Mouse (Mus musculus): ENCODE measurements around the gene Rgs7bp. TPM values are rescaled to one million over a fixed set of nuclear protein-coding genes. Genes with fewer than 3 reads are reported as not detected.

Rgs7bp gene
- total RNA-seq (2015; ENCODE audit: low replicate concordance) (not detected in 2 replicates), total RNA-seq (2017; ENCODE audit: low replicate concordance) (0.17 and 0.42 TPM in 2 replicates)

DNA sequence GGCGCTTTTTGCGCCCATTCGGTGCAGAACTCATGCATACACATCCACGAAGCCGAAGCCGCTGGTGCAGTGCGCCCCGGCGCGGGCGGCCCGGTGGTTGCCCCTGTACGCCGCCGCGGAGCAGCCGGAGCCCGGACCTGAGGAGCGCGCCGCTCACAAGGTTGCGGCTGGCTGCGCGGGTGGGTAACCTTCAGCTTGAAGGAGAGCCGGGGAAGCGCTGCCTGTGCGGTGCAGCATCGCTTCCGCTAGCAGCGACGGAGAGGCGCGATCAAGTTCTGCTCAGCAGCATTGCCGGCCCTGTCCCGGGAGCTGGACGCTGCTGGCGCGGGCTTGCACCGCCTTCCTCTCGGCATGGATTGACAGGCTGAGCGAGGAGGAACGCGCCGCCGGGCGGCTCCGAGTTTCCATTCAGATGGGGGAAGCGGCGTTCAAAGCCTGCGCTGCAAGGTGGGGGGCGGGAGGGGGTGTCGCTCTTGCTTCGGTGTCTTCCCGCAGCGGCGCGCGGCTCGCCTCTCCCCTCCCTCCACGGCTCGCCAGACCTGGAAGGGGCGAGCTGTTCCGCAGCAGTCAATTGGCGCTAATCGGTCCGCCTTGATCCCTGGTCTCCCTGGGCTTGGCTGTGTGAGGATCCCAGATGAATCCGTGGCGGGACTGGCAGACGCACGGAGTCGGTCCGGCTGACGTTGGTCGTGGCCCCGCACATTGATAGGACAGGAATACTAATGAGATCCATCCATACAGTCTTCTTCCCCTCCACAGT, at the start of gene Rgs7bp:
Gene Rgs7bp, minus strand, starts transcription at position 750 of the 760 bp plus-strand sequence.
- no peak for ATAC-seq (replicated peaks; ENCODE audit: low FRiP score, poor library complexity, severe bottlenecking)

- no peak for ATAC-seq (replicated peaks; ENCODE audit: low FRiP score, poor library complexity, severe bottlenecking)
Measured at GRCm38 (mm10) chr13:105104385-105104784, 49.7 kb upstream of the Rgs7bp start.

GRCm38 (mm10) chr13:105100705-105101104, 46.0 kb upstream of the Rgs7bp start:
- ATAC-seq (replicated peaks; ENCODE audit: low FRiP score, poor library complexity, severe bottlenecking): no peak

- no peak for ATAC-seq (replicated peaks; ENCODE audit: low FRiP score, poor library complexity, severe bottlenecking)
Measured at GRCm38 (mm10) chr13:105096316-105096715, 41.6 kb upstream of the Rgs7bp start.

- ATAC-seq (replicated peaks; ENCODE audit: low FRiP score, poor library complexity, severe bottlenecking): no peak
Measured at GRCm38 (mm10) chr13:105089276-105089675, 34.5 kb upstream of the Rgs7bp start.

GRCm38 (mm10) chr13:105081862-105082261, 27.1 kb upstream of the Rgs7bp start, which contains the start of gene 4933425L06Rik:
Gene 4933425L06Rik, plus strand, starts transcription at chr13:105082122.
- ATAC-seq (replicated peaks; ENCODE audit: low FRiP score, poor library complexity, severe bottlenecking): no peak

- ATAC-seq (replicated peaks; ENCODE audit: low FRiP score, poor library complexity, severe bottlenecking): no peak
Measured at GRCm38 (mm10) chr13:105066890-105067845, 12.4 kb upstream of the Rgs7bp start.

- no peak for ATAC-seq (replicated peaks; ENCODE audit: low FRiP score, poor library complexity, severe bottlenecking)
Measured at GRCm38 (mm10) chr13:105066119-105066518, 11.4 kb upstream of the Rgs7bp start.

DNA sequence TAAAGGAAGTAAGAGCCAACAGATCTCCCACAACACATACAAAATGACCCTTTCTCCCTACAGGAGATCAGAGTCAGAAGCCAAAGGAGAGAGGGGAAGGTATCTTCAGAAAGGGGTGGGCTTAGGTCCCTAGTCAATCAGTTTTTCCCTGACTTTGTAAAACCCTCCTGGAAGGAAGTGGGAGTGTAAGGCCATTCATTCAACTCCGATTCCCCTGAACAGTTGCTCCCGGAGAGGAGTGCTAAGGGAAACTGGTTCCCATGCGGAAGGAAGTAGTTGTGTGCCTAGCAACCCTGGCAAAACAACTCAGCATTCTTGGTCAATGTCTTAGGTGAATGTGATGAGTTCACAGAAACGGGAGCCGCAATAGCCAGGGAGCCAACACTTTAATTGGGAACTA, 644 bp upstream of the Rgs7bp start:
- no peak for ATAC-seq (replicated peaks; ENCODE audit: low FRiP score, poor library complexity, severe bottlenecking)

DNA sequence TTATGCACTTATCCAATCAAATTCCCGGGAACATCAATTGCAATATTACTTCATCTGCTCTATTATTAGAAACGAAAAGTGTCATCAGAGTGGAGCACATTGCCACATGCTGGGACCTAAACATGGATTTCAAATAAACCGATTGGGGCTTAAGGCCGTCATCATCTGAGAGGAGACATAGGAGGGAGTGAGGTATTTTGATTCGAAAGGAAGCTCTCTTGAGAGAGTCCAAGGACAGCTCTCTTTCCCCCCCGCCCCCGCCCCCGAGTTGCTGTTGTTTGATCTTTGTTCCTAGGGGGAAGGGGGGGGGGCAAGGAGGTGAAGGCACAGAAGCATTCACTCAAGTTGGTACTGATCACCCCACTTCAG, 195 bp upstream of the Rgs7bp start:
- no peak for ATAC-seq (replicated peaks; ENCODE audit: low FRiP score, poor library complexity, severe bottlenecking)

DNA sequence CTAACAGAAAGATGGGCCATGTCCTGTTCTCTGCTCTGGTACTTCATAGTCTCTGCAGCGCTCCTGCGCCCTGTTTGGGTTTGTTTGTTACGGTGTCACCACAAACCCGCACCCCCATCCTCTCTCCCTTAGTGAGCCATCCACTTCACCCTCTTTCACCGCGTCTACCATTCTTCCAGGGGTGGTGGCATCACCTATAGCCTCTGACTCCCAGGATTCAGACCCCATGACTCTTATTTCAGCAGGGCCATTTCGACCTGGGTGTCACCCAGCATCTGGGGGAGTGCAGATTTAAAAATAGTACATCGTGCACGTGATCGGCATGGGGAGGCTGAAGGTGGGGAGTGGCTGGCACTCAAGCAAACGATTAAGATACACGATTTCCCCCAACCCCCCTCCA, 1.1 kb downstream of the Rgs7bp start:
- ATAC-seq (replicated peaks; ENCODE audit: low FRiP score, poor library complexity, severe bottlenecking): no peak

DNA sequence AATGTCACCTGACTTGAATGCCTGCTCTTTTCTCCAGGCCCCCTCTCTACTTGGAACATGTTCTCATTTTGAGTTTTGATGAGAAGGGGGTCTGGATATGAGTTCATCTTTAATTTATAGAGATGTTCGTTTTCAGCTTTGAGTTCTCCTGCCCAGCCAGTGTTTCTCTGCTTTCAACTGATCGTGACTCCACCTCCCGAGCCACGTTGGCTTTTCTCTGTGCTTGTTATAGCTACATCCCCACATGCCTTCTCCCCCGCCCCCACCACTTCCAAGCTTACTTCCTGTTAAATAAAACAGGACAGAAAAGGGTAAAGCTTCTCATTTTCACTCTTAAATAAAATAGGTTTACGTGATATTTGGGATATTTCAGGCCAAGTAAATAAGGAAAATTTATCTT, 3.3 kb downstream of the Rgs7bp start:
- ATAC-seq (replicated peaks; ENCODE audit: low FRiP score, poor library complexity, severe bottlenecking): no peak

DNA sequence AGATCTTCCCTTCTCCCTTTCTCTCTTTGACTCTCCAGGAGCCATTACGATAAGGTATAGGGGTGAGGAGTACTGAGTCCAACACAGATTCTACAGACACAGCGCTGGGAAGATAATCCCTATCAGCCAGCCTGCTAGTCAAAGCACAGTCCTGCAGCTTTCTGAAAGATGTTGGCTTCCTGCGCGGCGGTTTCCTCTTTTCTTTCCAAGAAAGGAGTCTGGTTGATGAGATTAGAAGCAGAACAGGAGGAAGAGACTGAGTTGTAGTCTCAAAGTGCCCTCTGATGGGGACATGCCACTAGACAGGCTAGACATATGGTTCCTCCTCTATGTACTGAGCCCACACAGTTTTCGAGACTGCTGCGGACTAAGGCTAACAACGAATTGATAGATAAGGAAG, 6.1 kb downstream of the Rgs7bp start:
- no peak for ATAC-seq (replicated peaks; ENCODE audit: low FRiP score, poor library complexity, severe bottlenecking)

- ATAC-seq (replicated peaks; ENCODE audit: low FRiP score, poor library complexity, severe bottlenecking): no peak
Measured at GRCm38 (mm10) chr13:105047377-105047776, 7.4 kb downstream of the Rgs7bp start.

- no peak for ATAC-seq (replicated peaks; ENCODE audit: low FRiP score, poor library complexity, severe bottlenecking)
Measured at GRCm38 (mm10) chr13:105043882-105044281, 10.8 kb downstream of the Rgs7bp start.

DNA sequence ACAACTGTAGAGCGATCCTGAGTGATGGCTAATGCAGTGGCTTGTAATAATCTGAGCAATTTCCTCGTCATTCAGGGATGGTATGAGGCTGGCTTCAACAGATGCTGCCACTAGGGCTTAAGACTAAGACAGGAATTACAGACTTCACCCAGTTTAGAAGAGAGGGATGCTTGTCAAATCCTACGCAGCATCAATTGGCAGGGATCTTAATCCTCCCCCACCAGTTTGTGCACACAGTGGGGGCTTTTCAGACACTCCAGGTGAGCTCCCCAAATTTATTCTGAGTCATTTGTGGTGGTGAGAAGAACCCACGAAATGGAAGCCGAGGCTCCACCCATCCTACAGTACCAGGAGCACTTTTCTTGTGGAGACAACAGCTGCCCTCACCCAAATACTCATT, 16.4 kb downstream of the Rgs7bp start:
- no peak for ATAC-seq (replicated peaks; ENCODE audit: low FRiP score, poor library complexity, severe bottlenecking)

DNA sequence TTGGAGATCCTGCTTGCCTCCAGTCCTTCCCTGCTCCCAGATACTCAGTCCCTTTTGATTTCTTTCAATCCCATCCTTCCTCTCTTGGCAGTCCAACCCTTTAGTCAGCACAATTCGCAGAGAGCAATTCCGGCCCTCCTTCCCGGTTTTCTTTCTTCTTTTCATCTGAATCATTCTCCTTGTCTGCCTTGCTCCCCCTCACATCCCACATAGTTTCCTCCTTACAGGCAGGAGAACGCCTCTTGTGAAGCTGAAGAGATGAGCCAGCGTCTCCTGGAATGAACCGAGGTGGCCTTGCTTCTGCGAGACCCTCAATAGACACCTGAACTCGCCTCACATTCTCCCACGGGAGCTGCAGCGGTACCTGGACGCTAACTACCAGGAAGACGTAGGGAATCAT, 16.9 kb downstream of the Rgs7bp start:
- no peak for ATAC-seq (replicated peaks; ENCODE audit: low FRiP score, poor library complexity, severe bottlenecking)

- ATAC-seq (replicated peaks; ENCODE audit: low FRiP score, poor library complexity, severe bottlenecking): no peak
Measured at GRCm38 (mm10) chr13:105031882-105032281, 22.8 kb downstream of the Rgs7bp start.

- ATAC-seq (replicated peaks; ENCODE audit: low FRiP score, poor library complexity, severe bottlenecking): no peak
Measured at GRCm38 (mm10) chr13:105028276-105028675, 26.5 kb downstream of the Rgs7bp start.

DNA sequence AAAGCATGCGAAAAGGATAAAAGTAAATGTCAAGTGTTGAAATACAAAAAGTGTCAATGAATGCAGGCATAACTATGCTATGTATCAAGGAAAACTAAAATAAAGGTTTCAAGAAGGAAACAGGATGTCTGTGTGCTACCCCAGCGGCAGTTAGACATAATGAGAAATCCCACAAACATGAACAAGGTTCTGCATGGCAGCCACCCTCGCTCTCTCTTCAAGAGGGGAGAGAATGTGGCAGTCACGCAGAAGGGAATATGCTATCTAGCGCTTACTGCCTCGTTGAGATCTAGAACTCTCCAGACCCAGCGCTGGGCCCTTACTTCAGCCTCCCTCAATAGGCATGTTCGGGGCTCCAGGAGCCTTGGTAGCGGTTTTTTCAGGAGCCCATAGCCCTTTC, 38.2 kb downstream of the Rgs7bp start:
- ATAC-seq (replicated peaks; ENCODE audit: low FRiP score, poor library complexity, severe bottlenecking): no peak

All from erythroblast, adult 5-6 weeks (primary cell).